Mouse (Mus musculus) testis, adult 2 months (tissue): Measurements from ENCODE around the gene Ccnc.

Experiments used
- CTCF ChIP-seq: fragments of 200-500 bp; IDR thresholded peaks from 2 replicates; pipeline ENCODE4 v1.5.1; 2012; ENCODE audit warnings: low read depth, mild to moderate bottlenecking, inconsistent platforms, low read length, moderate library complexity; ENCODE audit not compliant: control insufficient read depth, insufficient read depth, insufficient replicate concordance
- POLR2A ChIP-seq: fragments of 200-500 bp; IDR thresholded peaks from 2 replicates; pipeline ENCODE4 v1.6.1; 2012; ENCODE audit warnings: low read depth, mild to moderate bottlenecking, inconsistent platforms, low read length, moderate library complexity; ENCODE audit not compliant: control insufficient read depth

DNA sequence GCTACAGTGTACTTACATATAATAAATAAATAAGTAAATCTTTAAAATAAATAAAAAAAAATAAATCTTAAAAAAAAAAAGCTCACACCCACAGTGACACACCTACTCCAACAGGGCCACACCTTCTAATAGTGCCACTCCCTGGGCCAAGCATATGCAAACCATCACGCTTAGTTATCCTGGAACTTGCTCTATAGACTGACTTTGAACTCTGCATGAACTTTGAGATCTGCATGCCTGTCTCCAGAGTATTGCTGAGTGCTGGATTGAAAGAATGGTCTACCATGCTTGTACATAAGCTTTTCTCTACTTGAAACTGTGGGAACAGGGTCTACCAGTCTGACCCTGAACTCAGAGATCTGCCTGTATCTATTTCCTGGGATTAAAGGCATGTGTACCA lies 43.6 kb downstream of the Ccnc start:
- no peak for TF ChIP-seq CTCF
- no peak for TF ChIP-seq POLR2A
